Mouse (Mus musculus) olfactory bulb, adult 2 months (tissue): ENCODE data around the gene Gm10271.

Experiments used
- CTCF ChIP-seq: fragments of 200-500 bp; IDR thresholded peaks from 2 replicates; pipeline ENCODE4 v1.5.1; 2012; ENCODE audit warnings: low read depth, mild to moderate bottlenecking, low read length, moderate library complexity; ENCODE audit not compliant: insufficient read depth
- POLR2A ChIP-seq: fragments of 200-500 bp; IDR thresholded peaks from 2 replicates; pipeline ENCODE4 v1.6.1; 2012; ENCODE audit warnings: mild to moderate bottlenecking, low read depth, low read length, moderate library complexity; ENCODE audit not compliant: insufficient read depth

GRCm38 (mm10) chr10:116930936-116931335, 41.5 kb downstream of the Gm10271 start:
- TF ChIP-seq CTCF: no peak
- TF ChIP-seq POLR2A: no peak
